Mouse (Mus musculus): Measurements from ENCODE around the gene Ptpn5. TPM values are rescaled to one million over a fixed set of nuclear protein-coding genes. Genes with fewer than 3 reads are reported as not detected.

The Ptpn5 gene
- polyA plus RNA-seq, 1 experiment, result 2.2 TPM

- H3K27me3 ChIP-seq (ENCODE audit: control insufficient read depth, insufficient read depth, low read length), result no peaks in the 10 kb centered on the region
- WGBS, result 87% methylated on average over 6 of the region's 6 CpGs
- no peak overlapping the region for H3K27ac ChIP-seq (ENCODE audit: control insufficient read depth, insufficient read depth, low read length)
- no peaks in the 10 kb centered on the region for H3K36me3 ChIP-seq (ENCODE audit: control insufficient read depth, insufficient read depth, low read length)
- TF ChIP-seq CTCF (IDR thresholded peaks at IDR 0.05; ENCODE audit: borderline replicate concordance, control insufficient read depth, extremely low read depth, insufficient read depth, low read length, poor library complexity) (no peak), POLR2A (IDR thresholded peaks at IDR 0.05; ENCODE audit: control insufficient read depth, extremely low read depth, insufficient read depth, low read length, poor library complexity) (no peak)
- DNase-seq, result no peak
- H3K4me1 ChIP-seq (replicated peaks; ENCODE audit: control insufficient read depth, insufficient read depth, low read length), result no peaks in the 10 kb centered on the region
- H3K4me3 ChIP-seq (ENCODE audit: control insufficient read depth, insufficient read depth, low read length), result no peak overlapping the region
Observed at GRCm38 (mm10) chr7:47116666-47117065, 16.8 kb downstream of the Ptpn5 start.

GRCm38 (mm10) chr7:47115491-47115890 is 18.0 kb downstream of the Ptpn5 start:
- Histone ChIP-seq H3K27me3 (ENCODE audit: control insufficient read depth, insufficient read depth, low read length) (no peaks in the 10 kb centered on the region), H3K36me3 (ENCODE audit: control insufficient read depth, insufficient read depth, low read length) (no peaks in the 10 kb centered on the region), H3K4me3 (ENCODE audit: control insufficient read depth, insufficient read depth, low read length) (no peak overlapping the region), H3K4me1 (replicated peaks; ENCODE audit: control insufficient read depth, insufficient read depth, low read length) (no peaks in the 10 kb centered on the region), H3K27ac (ENCODE audit: control insufficient read depth, insufficient read depth, low read length) (no peak overlapping the region)
- TF ChIP-seq CTCF (IDR thresholded peaks at IDR 0.05; ENCODE audit: borderline replicate concordance, control insufficient read depth, extremely low read depth, insufficient read depth, low read length, poor library complexity), result no peak
- no peak for TF ChIP-seq POLR2A (IDR thresholded peaks at IDR 0.05; ENCODE audit: control insufficient read depth, extremely low read depth, insufficient read depth, low read length, poor library complexity)
- DNase-seq, result no peak
- 67% methylated on average over 2 of the region's 2 CpGs for WGBS

GRCm38 (mm10) chr7:47113383-47113782 is 20.1 kb downstream of the Ptpn5 start:
- Histone ChIP-seq H3K4me1 (replicated peaks; ENCODE audit: control insufficient read depth, insufficient read depth, low read length) (no peaks in the 10 kb centered on the region), H3K27me3 (ENCODE audit: control insufficient read depth, insufficient read depth, low read length) (no peaks in the 10 kb centered on the region), H3K27ac (ENCODE audit: control insufficient read depth, insufficient read depth, low read length) (no peak overlapping the region), H3K4me3 (ENCODE audit: control insufficient read depth, insufficient read depth, low read length) (no peak overlapping the region), H3K36me3 (ENCODE audit: control insufficient read depth, insufficient read depth, low read length) (no peaks in the 10 kb centered on the region)
- DNase-seq, result no peak
- 87% methylated on average over 7 of the region's 7 CpGs for WGBS
- TF ChIP-seq POLR2A (IDR thresholded peaks at IDR 0.05; ENCODE audit: control insufficient read depth, extremely low read depth, insufficient read depth, low read length, poor library complexity) (no peak), CTCF (IDR thresholded peaks at IDR 0.05; ENCODE audit: borderline replicate concordance, control insufficient read depth, extremely low read depth, insufficient read depth, low read length, poor library complexity) (no peak)

- TF ChIP-seq POLR2A (IDR thresholded peaks at IDR 0.05; ENCODE audit: control insufficient read depth, extremely low read depth, insufficient read depth, low read length, poor library complexity) (no peak), CTCF (IDR thresholded peaks at IDR 0.05; ENCODE audit: borderline replicate concordance, control insufficient read depth, extremely low read depth, insufficient read depth, low read length, poor library complexity) (no peak)
- Histone ChIP-seq H3K4me1 (replicated peaks; ENCODE audit: control insufficient read depth, insufficient read depth, low read length) (no peaks in the 10 kb centered on the region), H3K27me3 (ENCODE audit: control insufficient read depth, insufficient read depth, low read length) (no peaks in the 10 kb centered on the region), H3K4me3 (ENCODE audit: control insufficient read depth, insufficient read depth, low read length) (no peak overlapping the region), H3K36me3 (ENCODE audit: control insufficient read depth, insufficient read depth, low read length) (no peaks in the 10 kb centered on the region), H3K27ac (ENCODE audit: control insufficient read depth, insufficient read depth, low read length) (no peak overlapping the region)
- no peak for DNase-seq
- WGBS, result 91% methylated on average over 5 of the region's 5 CpGs
Observed at GRCm38 (mm10) chr7:47112036-47112435, 21.4 kb downstream of the Ptpn5 start.

- no peak overlapping the region for H3K4me3 ChIP-seq (ENCODE audit: control insufficient read depth, insufficient read depth, low read length)
- TF ChIP-seq POLR2A (IDR thresholded peaks at IDR 0.05; ENCODE audit: control insufficient read depth, extremely low read depth, insufficient read depth, low read length, poor library complexity) (no peak), CTCF (IDR thresholded peaks at IDR 0.05; ENCODE audit: borderline replicate concordance, control insufficient read depth, extremely low read depth, insufficient read depth, low read length, poor library complexity) (no peak)
- no peaks in the 10 kb centered on the region for H3K36me3 ChIP-seq (ENCODE audit: control insufficient read depth, insufficient read depth, low read length)
- DNase-seq, result no peak
- no peaks in the 10 kb centered on the region for H3K27me3 ChIP-seq (ENCODE audit: control insufficient read depth, insufficient read depth, low read length)
- H3K27ac ChIP-seq (ENCODE audit: control insufficient read depth, insufficient read depth, low read length), result no peak overlapping the region
- H3K4me1 ChIP-seq (replicated peaks; ENCODE audit: control insufficient read depth, insufficient read depth, low read length), result no peaks in the 10 kb centered on the region
- WGBS, result 87% methylated on average over 3 of the region's 3 CpGs
Observed at GRCm38 (mm10) chr7:47111121-47111520, 22.4 kb downstream of the Ptpn5 start.

GRCm38 (mm10) chr7:47110511-47110910 is 23.0 kb downstream of the Ptpn5 start:
- no peak for TF ChIP-seq POLR2A (IDR thresholded peaks at IDR 0.05; ENCODE audit: control insufficient read depth, extremely low read depth, insufficient read depth, low read length, poor library complexity)
- no peak for TF ChIP-seq CTCF (IDR thresholded peaks at IDR 0.05; ENCODE audit: borderline replicate concordance, control insufficient read depth, extremely low read depth, insufficient read depth, low read length, poor library complexity)
- Histone ChIP-seq H3K36me3 (ENCODE audit: control insufficient read depth, insufficient read depth, low read length) (no peaks in the 10 kb centered on the region), H3K4me3 (ENCODE audit: control insufficient read depth, insufficient read depth, low read length) (no peak overlapping the region), H3K4me1 (replicated peaks; ENCODE audit: control insufficient read depth, insufficient read depth, low read length) (no peaks in the 10 kb centered on the region), H3K27me3 (ENCODE audit: control insufficient read depth, insufficient read depth, low read length) (no peaks in the 10 kb centered on the region), H3K27ac (ENCODE audit: control insufficient read depth, insufficient read depth, low read length) (no peak overlapping the region)
- WGBS, result 55% methylated on average over 7 of the region's 7 CpGs
- no peak for DNase-seq

- no peak for TF ChIP-seq CTCF (IDR thresholded peaks at IDR 0.05; ENCODE audit: borderline replicate concordance, control insufficient read depth, extremely low read depth, insufficient read depth, low read length, poor library complexity)
- no peak for TF ChIP-seq POLR2A (IDR thresholded peaks at IDR 0.05; ENCODE audit: control insufficient read depth, extremely low read depth, insufficient read depth, low read length, poor library complexity)
Observed at GRCm38 (mm10) chr7:47108779-47109189, 24.7 kb downstream of the Ptpn5 start.

More at GRCm38 (mm10) chr7:47108779-47109189, 24.7 kb downstream of the Ptpn5 start:
- no peak for DNase-seq
- no peak overlapping the region for H3K27ac ChIP-seq (ENCODE audit: control insufficient read depth, insufficient read depth, low read length)
- no peaks in the 10 kb centered on the region for H3K4me1 ChIP-seq (replicated peaks; ENCODE audit: control insufficient read depth, insufficient read depth, low read length)
- no peaks in the 10 kb centered on the region for H3K27me3 ChIP-seq (ENCODE audit: control insufficient read depth, insufficient read depth, low read length)
- no peak overlapping the region for H3K4me3 ChIP-seq (ENCODE audit: control insufficient read depth, insufficient read depth, low read length)
- H3K36me3 ChIP-seq (ENCODE audit: control insufficient read depth, insufficient read depth, low read length), result no peaks in the 10 kb centered on the region
- 92% methylated on average over 13 of the region's 13 CpGs for WGBS
